Mouse (Mus musculus) monocyte, adult 2 months (primary cell): ENCODE results near the gene Myh10.

ENCODE experiments used
- DNase-seq, 2 experiments: peaks; one replicate each; pipeline ENCODE4 v3.0.0; 2022; ENCODE audit warnings: low spot score in 2 of 2, low read depth in 1 of 2

The Myh10 gene

GRCm38 (mm10) chr11:68745374-68746200, 54.2 kb downstream of the Myh10 start:
- DNase-seq = no peak

DNA sequence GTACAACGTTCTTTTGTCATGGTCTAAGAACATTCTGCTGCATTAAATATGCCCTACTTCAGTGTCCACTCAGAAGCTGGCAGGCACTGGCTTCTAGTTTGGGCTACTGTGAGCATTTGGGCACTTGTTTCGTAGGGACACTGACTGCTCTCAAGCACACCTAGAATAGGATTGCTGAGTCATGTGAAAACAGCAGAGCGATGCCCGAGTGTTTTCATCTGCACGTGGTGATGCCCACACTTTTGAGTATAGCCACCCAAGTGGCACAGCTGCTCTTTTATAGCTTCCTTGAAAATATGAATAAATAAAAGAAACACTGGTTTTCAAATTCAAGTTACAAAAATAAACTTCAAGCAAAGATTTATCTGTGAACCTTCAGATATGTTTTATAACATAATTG, 56.8 kb downstream of the Myh10 start:
- no peak for DNase-seq

GRCm38 (mm10) chr11:68750206-68750605, 58.8 kb downstream of the Myh10 start:
- no peak for DNase-seq

DNA sequence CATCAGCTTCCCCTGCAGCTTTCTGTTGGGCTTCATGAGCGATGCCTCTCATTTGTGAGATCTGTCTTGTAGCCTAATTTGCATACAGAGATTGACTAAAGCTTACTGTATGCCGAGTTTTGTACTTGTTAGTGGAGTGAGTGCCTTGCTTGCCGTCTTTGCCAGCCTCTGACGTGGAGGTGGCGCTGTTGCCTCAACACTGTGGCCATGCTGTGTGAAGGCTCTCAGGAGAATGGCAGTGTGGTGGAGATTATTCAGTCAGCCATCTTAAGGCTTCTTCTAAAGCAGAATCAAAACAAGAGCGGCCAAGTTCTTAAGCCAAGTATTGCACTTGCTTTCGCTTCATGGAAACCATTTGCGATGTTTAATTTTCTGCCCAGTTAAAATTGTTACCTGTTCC, 59.6 kb downstream of the Myh10 start:
- no peak for DNase-seq

DNA sequence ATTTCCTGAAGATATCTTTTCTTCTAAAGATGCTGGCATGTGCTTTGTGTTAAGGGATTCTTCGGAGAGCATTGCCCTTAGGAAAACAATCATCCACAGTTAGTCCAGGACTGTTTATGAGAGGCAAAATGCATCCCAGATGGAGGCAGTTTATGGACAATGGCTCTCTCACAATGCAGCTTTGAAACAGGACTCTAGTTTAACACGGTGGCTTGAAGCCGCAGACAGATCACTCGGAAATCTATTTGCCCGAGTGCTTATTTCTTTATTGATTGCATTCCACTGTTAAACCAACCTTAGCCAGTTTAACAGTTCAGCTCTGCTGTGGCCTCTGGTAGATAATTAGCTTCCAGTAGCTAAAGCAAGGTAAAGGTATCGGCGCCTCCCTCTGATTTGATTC, 62.9 kb downstream of the Myh10 start:
- DNase-seq = no peak

DNA sequence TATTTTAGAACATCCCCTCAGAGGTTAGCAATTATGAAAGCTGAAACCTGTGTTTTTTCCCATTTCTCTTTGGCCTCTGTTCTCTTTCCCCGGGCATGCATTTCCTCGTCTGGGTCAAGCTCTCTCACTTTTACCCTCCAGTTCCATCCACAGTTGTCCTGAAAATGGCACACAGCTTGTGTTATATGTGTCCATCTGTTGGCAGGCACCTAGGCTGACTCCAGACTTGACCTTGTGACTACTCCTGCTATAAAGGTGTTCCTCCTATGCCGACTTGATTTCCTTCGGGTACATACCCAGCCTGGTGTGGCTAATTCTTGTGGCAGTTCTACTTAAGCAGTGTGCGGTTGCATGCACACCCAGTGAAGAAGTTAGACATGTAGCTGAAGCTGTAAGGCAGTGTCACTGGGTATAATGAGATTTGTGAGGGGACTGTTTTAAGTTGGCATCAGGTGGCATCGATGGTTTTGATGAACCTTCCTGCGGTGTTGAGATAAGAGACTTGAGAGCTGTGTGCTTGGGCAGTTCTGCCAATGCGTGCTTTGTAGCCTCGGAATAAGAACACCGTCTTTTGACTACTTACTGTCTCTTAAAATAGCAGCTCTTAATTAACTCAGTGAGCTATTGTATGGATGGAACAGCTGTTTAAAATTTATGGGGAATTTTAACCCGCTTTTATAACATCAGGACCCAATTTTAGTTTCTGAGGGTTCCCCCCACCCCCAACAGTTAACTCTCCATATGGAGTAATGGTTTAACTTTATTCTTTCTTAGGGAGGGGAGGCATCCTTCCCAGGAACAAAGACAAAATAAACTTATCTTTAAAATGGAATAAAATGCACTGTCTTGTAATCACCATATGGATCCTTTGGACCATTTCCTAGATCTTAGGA, 65.3 kb downstream of the Myh10 start:
- no peak for DNase-seq

DNA sequence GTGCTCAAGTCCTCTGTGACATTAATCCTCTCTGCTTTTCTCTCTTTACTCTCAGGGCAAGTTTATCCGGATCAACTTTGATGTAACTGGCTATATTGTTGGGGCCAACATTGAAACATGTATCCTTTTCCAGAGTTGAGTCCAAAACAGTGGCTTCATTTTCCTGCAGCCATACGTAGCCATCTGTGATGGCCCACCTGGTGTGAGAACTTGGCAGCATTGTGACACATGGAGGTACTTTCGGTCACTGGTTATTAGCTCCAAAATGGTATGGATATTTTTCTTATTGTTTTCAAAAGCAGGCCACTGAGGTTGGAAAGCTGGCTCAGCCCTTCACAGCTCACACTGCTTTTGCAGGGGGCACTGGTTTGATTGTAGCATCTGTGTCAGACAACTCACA, 68.3 kb downstream of the Myh10 start:
- no peak for DNase-seq

DNA sequence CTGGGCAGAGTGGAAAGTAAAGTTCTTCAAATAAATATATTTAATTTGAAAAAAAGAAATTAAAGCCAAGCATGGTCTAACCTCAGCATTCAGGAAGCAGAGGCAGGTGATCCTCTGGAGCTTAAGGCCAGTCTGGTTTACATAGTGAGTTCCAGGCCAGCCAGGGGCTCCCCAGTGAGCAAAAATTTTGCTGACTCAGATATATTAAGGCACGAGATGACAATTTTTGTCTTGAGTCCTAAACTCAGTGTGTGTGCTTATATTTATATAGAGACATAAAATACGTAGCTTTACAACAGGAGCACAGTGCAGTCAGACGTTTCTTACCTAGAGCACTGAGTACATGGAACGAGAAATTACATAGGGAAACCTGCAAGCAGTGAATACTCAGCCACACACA, 69.8 kb downstream of the Myh10 start:
- DNase-seq = no peak

DNA sequence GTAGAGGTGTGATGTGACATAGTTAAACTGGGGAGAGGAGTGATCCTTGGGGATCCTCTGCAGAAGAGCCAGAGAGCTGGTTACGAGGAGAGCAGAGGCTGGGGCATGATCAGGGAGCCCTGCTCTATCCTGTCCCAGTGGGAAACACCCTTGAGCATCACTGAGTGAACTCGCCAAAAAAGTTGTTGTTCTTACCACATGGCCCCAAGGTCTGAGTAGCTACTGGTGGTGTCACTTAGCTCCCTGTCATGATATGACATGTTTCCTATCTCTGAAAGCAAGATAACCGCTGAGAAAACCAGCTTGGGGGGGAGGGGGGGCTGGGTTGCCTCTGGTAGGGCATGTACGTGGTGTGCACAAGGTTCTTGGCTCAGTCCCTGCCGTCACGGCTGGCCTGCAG, 70.3 kb downstream of the Myh10 start:
- no peak for DNase-seq

DNA sequence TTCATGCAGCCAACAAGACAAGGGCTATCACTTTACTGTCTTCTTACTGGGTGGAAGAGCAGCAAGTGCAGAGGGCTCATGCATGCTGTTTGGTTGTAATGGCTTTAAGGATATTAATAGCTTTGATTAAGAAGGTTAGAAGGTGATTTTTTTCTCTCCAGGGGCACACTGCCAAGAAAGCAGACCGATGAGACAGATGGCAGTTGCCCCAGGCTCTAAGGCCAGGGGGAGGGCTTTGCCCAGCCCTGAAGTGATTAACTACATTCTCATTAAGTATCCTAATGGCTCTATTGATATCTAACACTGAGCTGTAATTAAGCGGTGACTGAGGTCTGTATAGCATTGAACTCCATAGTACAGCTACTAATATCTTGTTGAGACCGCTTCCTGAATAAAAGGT, 73.3 kb downstream of the Myh10 start:
- DNase-seq = no peak

DNA sequence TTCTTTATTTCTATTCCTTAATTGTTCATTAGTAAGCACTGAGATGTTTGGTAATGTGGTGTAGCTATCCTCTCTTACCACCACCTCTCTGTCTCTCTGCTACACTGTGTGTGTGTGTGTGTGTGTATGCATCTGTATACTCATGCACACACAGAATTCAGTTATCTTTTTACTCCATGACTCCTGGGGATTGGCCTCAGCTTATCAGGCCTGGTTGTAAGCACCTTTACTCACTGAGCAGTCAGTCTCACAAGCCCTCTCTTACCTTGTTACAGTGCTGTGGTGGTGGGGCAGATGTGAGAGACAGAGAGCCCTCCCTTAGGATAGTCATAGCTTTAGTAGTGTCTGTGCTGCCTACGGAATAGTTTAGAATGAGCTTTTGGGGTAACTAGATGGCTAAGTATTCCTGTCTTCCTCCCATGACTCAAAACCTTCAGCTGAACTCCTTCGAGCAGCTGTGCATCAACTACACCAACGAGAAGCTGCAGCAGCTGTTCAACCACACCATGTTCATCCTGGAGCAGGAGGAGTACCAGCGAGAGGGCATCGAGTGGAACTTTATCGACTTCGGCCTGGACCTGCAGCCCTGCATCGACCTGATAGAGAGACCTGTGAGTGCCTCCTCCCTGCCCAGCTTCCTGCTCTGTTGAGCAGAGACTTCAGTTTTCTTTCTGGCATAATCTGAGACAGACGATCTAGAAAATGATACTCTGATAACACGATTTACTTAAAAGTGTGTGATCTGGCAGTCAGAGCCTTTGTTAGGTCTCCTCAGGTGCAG, 76.6 kb downstream of the Myh10 start:
- DNase-seq = no peak

- no peak for DNase-seq
Measured at GRCm38 (mm10) chr11:68769770-68770510, 78.6 kb downstream of the Myh10 start.

GRCm38 (mm10) chr11:68776147-68776655, 84.8 kb downstream of the Myh10 start:
- no peak for DNase-seq

GRCm38 (mm10) chr11:68777933-68778332, 86.6 kb downstream of the Myh10 start:
- DNase-seq = no peak

- no peak for DNase-seq
Measured at GRCm38 (mm10) chr11:68778855-68779254, 87.5 kb downstream of the Myh10 start.

DNA sequence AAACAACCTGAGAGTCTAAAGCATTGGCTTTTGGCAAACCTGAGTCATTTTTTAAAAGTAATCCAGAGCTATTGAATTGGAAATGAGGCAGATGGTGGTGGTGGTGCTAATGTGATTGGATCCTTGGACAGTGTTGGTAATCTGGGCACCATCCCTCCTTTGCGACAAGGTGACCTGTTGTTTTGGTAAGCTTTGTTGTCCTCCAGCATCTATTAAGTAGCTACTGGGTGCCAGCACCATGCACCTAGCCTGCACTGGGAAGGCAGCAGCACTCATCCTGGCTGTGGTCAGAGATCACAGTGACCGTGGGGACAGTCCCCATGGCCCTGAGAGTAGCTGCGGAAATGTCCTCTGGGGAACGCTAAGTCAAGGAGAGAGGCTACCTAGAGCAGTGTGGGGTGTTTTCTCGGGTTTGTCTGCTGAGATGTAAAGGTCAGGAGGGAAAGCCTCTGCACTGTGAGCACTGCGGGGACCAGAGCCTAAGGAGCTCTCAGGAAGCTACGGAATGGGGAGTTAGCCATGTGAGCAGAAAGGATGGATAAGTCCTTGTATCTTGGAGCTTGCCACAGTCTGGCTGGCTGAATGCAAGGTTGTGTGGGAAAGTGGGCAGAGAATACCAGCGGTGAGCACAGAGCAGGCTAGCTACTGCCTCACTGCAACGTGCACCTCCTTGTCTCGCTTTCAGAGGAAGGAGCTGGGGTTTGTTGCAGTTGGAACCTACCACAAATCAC, 88.5 kb downstream of the Myh10 start:
- DNase-seq = no peak

DNA sequence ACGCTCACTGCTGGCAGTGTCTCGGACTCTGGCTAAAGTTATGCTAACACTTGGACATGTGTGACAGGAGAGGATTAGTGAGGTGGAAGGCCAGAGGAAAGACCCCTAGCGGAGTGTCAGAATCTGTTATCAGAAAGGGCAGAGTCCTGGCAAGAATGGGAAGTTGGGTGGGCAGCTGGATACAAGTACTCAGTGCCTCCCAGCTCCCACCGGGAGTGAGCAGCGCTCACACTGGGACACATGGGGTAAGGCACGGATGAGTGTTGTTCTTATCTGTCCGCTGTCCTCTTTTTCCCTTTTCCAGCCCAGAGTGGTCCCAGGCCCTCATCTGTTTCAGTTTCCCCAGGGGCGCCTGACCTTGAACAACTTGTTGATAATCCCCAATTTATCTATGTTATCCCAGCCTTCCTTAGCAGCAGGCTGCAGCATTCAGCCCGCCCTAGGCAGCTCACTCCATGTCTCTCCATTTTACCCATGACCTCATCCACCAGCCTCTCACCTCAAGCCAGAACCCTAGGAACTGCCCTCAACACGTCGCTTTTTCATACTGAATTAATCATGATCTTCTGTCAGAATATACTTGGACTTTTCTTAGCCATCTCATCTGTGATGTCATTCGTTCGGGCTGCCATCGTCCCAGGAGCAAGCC, 89.2 kb downstream of the Myh10 start:
- DNase-seq = no peak

GRCm38 (mm10) chr11:68782336-68782735, 91.0 kb downstream of the Myh10 start:
- no peak for DNase-seq

GRCm38 (mm10) chr11:68785813-68786212, 94.5 kb downstream of the Myh10 start:
- DNase-seq = no peak
